Mouse (Mus musculus): Measurements from ENCODE around the gene Sgcg. TPM values are rescaled to one million over a fixed set of nuclear protein-coding genes. Genes with fewer than 3 reads are reported as not detected.
A peak's percentile ranks its signal among the peaks of the same experiment; 100 is the strongest.

Gene Sgcg
- polyA plus RNA-seq, 1 experiment from 2014 or later = 2.6 TPM

DNA sequence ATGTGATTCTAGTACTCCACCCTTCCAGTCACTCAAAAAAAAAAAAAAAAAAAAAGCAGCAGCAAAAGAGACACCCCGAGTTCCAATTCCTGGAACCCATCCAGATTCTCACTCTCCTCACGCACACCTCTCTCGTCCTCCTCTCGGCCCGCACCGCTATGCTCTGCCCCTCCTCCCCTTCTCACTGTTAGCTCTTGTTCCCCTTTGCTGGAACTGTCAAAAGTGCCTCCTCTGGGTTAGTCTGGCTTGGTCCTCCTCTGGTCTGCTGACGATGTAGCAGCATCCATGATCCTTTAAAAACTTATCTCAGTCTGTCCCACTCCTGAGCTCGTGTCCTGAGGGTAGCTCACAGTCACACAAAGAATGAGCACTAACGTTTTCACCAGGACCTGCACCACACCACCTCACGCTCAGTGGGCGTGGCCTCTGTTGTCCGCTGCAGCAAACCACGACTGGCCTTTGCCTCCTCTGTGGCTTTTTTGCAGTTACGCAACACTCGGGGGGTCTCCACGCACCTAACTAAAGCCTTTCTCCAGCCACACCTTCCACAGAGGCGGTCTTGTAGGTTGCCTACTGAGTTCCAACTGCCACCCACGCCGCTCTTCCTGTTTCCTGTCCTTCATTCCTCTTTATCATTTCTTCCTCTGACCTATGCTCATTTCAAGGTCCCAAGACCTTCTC lies 30.5 kb upstream of the Sgcg start:
- WGBS (ENCODE audit: insufficient replicate concordance) = 58% methylated on average over 19 of the region's 19 CpGs
- no peak for ATAC-seq (replicated peaks; ENCODE audit: insufficient number of reproducible peaks, low FRiP score, low TSS enrichment)

GRCm38 (mm10) chr14:61278676-61279300 lies 20.5 kb upstream of the Sgcg start:
- Histone ChIP-seq H3K27me3 (ENCODE audit: control insufficient read depth, insufficient read depth, low read length) (peaks cover 26% of the 10 kb centered on the region), H3K4me3 (ENCODE audit: low read depth, low read length) (no peak overlapping the region), H3K27ac (ENCODE audit: low read depth, low read length) (no peak overlapping the region), H3K9me3 (replicated peaks; ENCODE audit: control insufficient read depth, low read length) (no peaks in the 10 kb centered on the region), H3K36me3 (ENCODE audit: control insufficient read depth, insufficient read depth, low read length) (no peaks in the 10 kb centered on the region), H3K9ac (ENCODE audit: low read depth, low read length) (no peak overlapping the region), H3K4me1 (ENCODE audit: control insufficient read depth, insufficient read depth, low read length) (no peaks in the 10 kb centered on the region), H3K4me2 (no peak overlapping the region)
- WGBS (ENCODE audit: insufficient replicate concordance) = 79% methylated on average over 7 of the region's 7 CpGs
- ATAC-seq (replicated peaks; ENCODE audit: insufficient number of reproducible peaks, low FRiP score, low TSS enrichment) = no peak

More for the DNA sequence above, 30.5 kb upstream of the Sgcg start:
- Histone ChIP-seq H3K4me2 (peak overlapping the region; percentile 3; the same call in 1 of the 2 replicates), H3K9ac (ENCODE audit: low read depth, low read length) (no peak overlapping the region), H3K4me1 (ENCODE audit: control insufficient read depth, insufficient read depth, low read length) (no peaks in the 10 kb centered on the region), H3K27ac (ENCODE audit: low read depth, low read length) (no peak overlapping the region), H3K27me3 (ENCODE audit: control insufficient read depth, insufficient read depth, low read length) (no peaks in the 10 kb centered on the region), H3K9me3 (replicated peaks; ENCODE audit: control insufficient read depth, low read length) (no peaks in the 10 kb centered on the region), H3K36me3 (ENCODE audit: control insufficient read depth, insufficient read depth, low read length) (no peaks in the 10 kb centered on the region), H3K4me3 (ENCODE audit: low read depth, low read length) (no peak overlapping the region)

- WGBS (ENCODE audit: insufficient replicate concordance) = 22% methylated on average over 1 of the region's 1 CpGs
- Histone ChIP-seq H3K4me3 (ENCODE audit: low read depth, low read length) (no peak overlapping the region), H3K9ac (ENCODE audit: low read depth, low read length) (no peak overlapping the region), H3K4me1 (ENCODE audit: control insufficient read depth, insufficient read depth, low read length) (no peaks in the 10 kb centered on the region), H3K27me3 (ENCODE audit: control insufficient read depth, insufficient read depth, low read length) (peaks cover 32% of the 10 kb centered on the region), H3K9me3 (replicated peaks; ENCODE audit: control insufficient read depth, low read length) (no peaks in the 10 kb centered on the region), H3K4me2 (no peak overlapping the region), H3K36me3 (ENCODE audit: control insufficient read depth, insufficient read depth, low read length) (no peaks in the 10 kb centered on the region), H3K27ac (ENCODE audit: low read depth, low read length) (no peak overlapping the region)
- ATAC-seq (replicated peaks; ENCODE audit: insufficient number of reproducible peaks, low FRiP score, low TSS enrichment) = no peak
Observed at GRCm38 (mm10) chr14:61277285-61277684, 19.0 kb upstream of the Sgcg start.

DNA sequence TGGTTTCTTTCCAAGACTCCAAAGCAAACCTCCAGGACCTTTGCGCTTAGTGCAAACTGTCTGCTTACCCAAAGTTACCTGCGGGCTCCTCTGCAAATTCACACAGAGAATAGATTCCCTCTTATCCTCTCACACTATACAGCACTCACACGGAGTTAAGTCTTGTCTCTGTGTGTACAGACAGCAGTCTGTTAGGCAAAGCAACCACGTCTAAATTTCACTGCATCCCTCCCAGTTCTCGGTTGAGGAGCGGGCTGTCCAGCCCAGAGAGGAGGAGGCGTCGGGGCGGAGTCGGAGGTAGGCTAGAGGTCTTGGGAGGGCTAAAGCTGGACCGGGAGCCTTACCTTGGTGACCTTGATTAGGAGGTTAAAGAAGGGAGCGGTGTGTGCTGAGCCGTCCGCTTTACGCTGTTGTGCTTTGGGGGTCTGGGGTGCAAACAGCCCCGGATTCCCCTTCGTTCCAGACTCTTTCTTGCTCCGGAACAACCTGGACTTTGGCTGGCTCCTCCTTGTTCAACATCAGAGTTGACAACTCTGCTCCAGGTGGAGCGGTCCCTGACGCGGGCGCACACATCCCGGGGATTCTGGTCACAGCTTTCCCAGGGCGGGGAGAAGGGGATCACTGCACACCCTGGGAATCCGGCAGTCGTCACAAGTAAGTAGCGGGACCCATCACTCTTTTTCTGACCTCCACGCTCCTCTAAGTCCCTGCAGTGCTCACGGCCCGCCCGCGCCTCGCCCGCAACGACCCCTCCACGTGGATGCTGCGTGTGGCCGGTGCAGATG lies 16.3 kb upstream of the Sgcg start:
- peaks cover 36% of the 10 kb centered on the region for H3K27me3 ChIP-seq (ENCODE audit: control insufficient read depth, insufficient read depth, low read length)

GRCm38 (mm10) chr14:61267908-61268475 lies 9.7 kb upstream of the Sgcg start:
- no peak for ATAC-seq (replicated peaks; ENCODE audit: insufficient number of reproducible peaks, low FRiP score, low TSS enrichment)
- H3K9ac ChIP-seq (ENCODE audit: low read depth, low read length) = no peak overlapping the region

More for the DNA sequence above, 16.3 kb upstream of the Sgcg start:
- ATAC-seq (replicated peaks; ENCODE audit: insufficient number of reproducible peaks, low FRiP score, low TSS enrichment) = no peak
- H3K9ac ChIP-seq (ENCODE audit: low read depth, low read length) = no peak overlapping the region
- H3K9me3 ChIP-seq (replicated peaks; ENCODE audit: control insufficient read depth, low read length) = no peaks in the 10 kb centered on the region
- H3K4me3 ChIP-seq (ENCODE audit: low read depth, low read length) = peak overlapping the region; percentile 29
- peak overlapping the region; percentile 53 for H3K4me2 ChIP-seq
- H3K27ac ChIP-seq (ENCODE audit: low read depth, low read length) = no peak overlapping the region
- no peaks in the 10 kb centered on the region for H3K36me3 ChIP-seq (ENCODE audit: control insufficient read depth, insufficient read depth, low read length)
- WGBS (ENCODE audit: insufficient replicate concordance) = 6% methylated on average over 38 of the region's 38 CpGs
- H3K4me1 ChIP-seq (ENCODE audit: control insufficient read depth, insufficient read depth, low read length) = no peaks in the 10 kb centered on the region

GRCm38 (mm10) chr14:61259084-61259483 lies 794 bp upstream of the Sgcg start:
- Histone ChIP-seq H3K27ac (ENCODE audit: low read depth, low read length) (no peak overlapping the region), H3K9me3 (replicated peaks; ENCODE audit: control insufficient read depth, low read length) (no peaks in the 10 kb centered on the region), H3K36me3 (ENCODE audit: control insufficient read depth, insufficient read depth, low read length) (no peaks in the 10 kb centered on the region), H3K27me3 (ENCODE audit: control insufficient read depth, insufficient read depth, low read length) (no peaks in the 10 kb centered on the region), H3K4me3 (ENCODE audit: low read depth, low read length) (no peak overlapping the region), H3K4me1 (ENCODE audit: control insufficient read depth, insufficient read depth, low read length) (no peaks in the 10 kb centered on the region), H3K9ac (ENCODE audit: low read depth, low read length) (no peak overlapping the region), H3K4me2 (no peak overlapping the region)
- WGBS (ENCODE audit: insufficient replicate concordance) = 54% methylated on average over 3 of the region's 3 CpGs
- no peak for ATAC-seq (replicated peaks; ENCODE audit: insufficient number of reproducible peaks, low FRiP score, low TSS enrichment)

More at GRCm38 (mm10) chr14:61267908-61268475, 9.7 kb upstream of the Sgcg start:
- no peaks in the 10 kb centered on the region for H3K36me3 ChIP-seq (ENCODE audit: control insufficient read depth, insufficient read depth, low read length)
- H3K4me1 ChIP-seq (ENCODE audit: control insufficient read depth, insufficient read depth, low read length) = no peaks in the 10 kb centered on the region
- H3K4me3 ChIP-seq (ENCODE audit: low read depth, low read length) = no peak overlapping the region
- H3K27me3 ChIP-seq (ENCODE audit: control insufficient read depth, insufficient read depth, low read length) = peaks cover 7% of the 10 kb centered on the region
- no peaks in the 10 kb centered on the region for H3K9me3 ChIP-seq (replicated peaks; ENCODE audit: control insufficient read depth, low read length)
- no peak overlapping the region for H3K27ac ChIP-seq (ENCODE audit: low read depth, low read length)
- WGBS (ENCODE audit: insufficient replicate concordance) = 62% methylated on average over 5 of the region's 5 CpGs
- no peak overlapping the region for H3K4me2 ChIP-seq

DNA sequence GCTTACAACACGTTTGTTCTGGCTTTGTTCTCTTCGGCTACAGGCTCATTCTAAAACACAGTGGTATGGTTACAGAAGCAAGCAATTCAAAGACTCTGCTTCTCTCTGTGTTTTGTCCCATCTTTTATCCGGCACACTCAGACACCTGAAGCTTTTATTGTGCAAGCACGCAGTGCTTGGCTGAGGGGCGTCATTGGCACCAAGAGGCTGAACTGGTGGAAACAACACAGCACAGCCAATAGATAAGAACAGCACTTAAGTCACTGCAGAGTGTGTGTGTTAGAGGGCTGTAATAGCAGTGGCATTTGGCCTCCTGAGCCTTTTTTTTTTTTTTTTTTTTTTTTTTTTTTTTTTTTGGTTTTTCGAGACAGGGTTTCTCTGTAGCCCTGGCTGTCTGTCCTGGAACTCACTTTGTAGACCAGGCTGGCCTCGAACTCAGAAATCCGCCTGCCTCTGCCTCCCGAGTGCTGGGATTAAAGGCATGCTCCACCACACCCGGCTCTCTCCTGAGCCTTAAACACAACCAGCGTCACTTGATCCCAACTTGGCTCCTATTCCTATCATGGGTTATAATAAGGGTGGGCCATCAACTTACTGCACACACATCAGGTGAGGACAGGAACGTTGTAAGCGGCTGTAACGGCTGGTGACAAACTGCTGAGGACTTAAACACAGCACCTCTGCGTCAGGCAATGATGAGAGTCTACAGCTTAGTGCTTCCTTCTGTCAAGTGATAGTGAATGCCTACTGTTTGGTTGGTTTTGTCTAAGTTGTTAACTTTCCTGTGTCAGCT lies 5.5 kb downstream of the Sgcg start:
- H3K4me2 ChIP-seq = no peak overlapping the region
- H3K27me3 ChIP-seq (ENCODE audit: control insufficient read depth, insufficient read depth, low read length) = no peaks in the 10 kb centered on the region
- 76% methylated on average over 15 of the region's 15 CpGs for WGBS (ENCODE audit: insufficient replicate concordance)
- no peak overlapping the region for H3K27ac ChIP-seq (ENCODE audit: low read depth, low read length)
- no peak overlapping the region for H3K4me3 ChIP-seq (ENCODE audit: low read depth, low read length)
- H3K9ac ChIP-seq (ENCODE audit: low read depth, low read length) = no peak overlapping the region
- H3K4me1 ChIP-seq (ENCODE audit: control insufficient read depth, insufficient read depth, low read length) = no peaks in the 10 kb centered on the region
- peaks cover 3% of the 10 kb centered on the region; the same call in 1 of the 2 replicates for H3K9me3 ChIP-seq (replicated peaks; ENCODE audit: control insufficient read depth, low read length)
- no peak for ATAC-seq (replicated peaks; ENCODE audit: insufficient number of reproducible peaks, low FRiP score, low TSS enrichment)
- no peaks in the 10 kb centered on the region for H3K36me3 ChIP-seq (ENCODE audit: control insufficient read depth, insufficient read depth, low read length)

DNA sequence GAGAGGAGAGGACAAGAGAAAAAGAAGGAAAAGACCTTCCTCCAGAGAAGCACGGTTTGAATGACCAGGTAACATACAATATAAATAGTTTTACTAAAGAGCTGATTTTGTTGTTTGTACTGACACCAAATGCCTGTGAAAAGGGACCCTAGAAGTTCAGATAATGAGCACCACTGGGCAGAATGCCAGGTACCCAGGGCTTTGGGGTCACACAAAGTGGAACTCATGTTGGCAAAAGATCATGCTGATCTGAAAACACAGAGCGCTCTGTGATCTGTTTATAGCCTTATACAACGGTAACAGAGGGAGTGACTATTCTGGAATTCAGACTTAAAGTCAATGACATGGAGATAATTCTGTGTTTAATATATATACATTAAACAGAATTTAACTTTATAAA lies 11.8 kb downstream of the Sgcg start:
- no peak overlapping the region for H3K9ac ChIP-seq (ENCODE audit: low read depth, low read length)
- no peak overlapping the region for H3K4me2 ChIP-seq
- H3K27me3 ChIP-seq (ENCODE audit: control insufficient read depth, insufficient read depth, low read length) = no peaks in the 10 kb centered on the region
- no peaks in the 10 kb centered on the region for H3K4me1 ChIP-seq (ENCODE audit: control insufficient read depth, insufficient read depth, low read length)
- peaks cover 7% of the 10 kb centered on the region; the same call in 1 of the 2 replicates for H3K9me3 ChIP-seq (replicated peaks; ENCODE audit: control insufficient read depth, low read length)
- WGBS (ENCODE audit: insufficient replicate concordance) = 68% methylated on average over 3 of the region's 3 CpGs
- ATAC-seq (replicated peaks; ENCODE audit: insufficient number of reproducible peaks, low FRiP score, low TSS enrichment) = no peak
- no peaks in the 10 kb centered on the region for H3K36me3 ChIP-seq (ENCODE audit: control insufficient read depth, insufficient read depth, low read length)
- no peak overlapping the region for H3K4me3 ChIP-seq (ENCODE audit: low read depth, low read length)
- H3K27ac ChIP-seq (ENCODE audit: low read depth, low read length) = no peak overlapping the region

Data from heart, embryonic 11.5 days (tissue).